Mouse (Mus musculus): ENCODE results near the gene Gstm6. TPM values are rescaled to one million over a fixed set of nuclear protein-coding genes. Genes with fewer than 3 reads are reported as not detected.

Gstm6 gene
- total RNA-seq, 2 experiments from 2014 or later = 0.38 to 1.00 TPM

Other genes starting within 250 kb of the Gstm6 start
- gene Ahcyl1, start 247.2 kb downstream of the Gstm6 start, total RNA-seq (2021) = 10 to 100 TPM; 30.7 to 31.8 TPM
- gene Csf1, start 183.3 kb downstream of the Gstm6 start, total RNA-seq (2021) = 10 to 100 TPM in 1 of 2 experiments, 1 to 10 TPM in 1; 9.5 to 10.6 TPM
- not detected for gene Eps8l3, start 66.5 kb downstream of the Gstm6 start, total RNA-seq (2021)
- 10 to 100 TPM; 72.6 to 73.7 TPM for gene Gstm5, start 47.9 kb downstream of the Gstm6 start, total RNA-seq (2021)
- 10 to 100 TPM; 14.2 to 15.0 TPM for gene Gstm7, start 11.9 kb downstream of the Gstm6 start, total RNA-seq (2021)
- not detected for gene Gstm3, start 25.5 kb upstream of the Gstm6 start, total RNA-seq (2021)
- 100 to 1,000 TPM in 1 of 2 experiments, 10 to 100 TPM in 1; 77.6 to 100 TPM for gene Gstm2, start 42.7 kb upstream of the Gstm6 start, total RNA-seq (2021)
- gene Gstm1, start 74.2 kb upstream of the Gstm6 start, total RNA-seq (2021) = 100 to 1,000 TPM; 153 to 158 TPM
- gene Gstm4, start 101.1 kb upstream of the Gstm6 start, total RNA-seq (2021) = 10 to 100 TPM; 11.8 to 12.1 TPM
- 1 to 10 TPM; 3.5 to 5.5 TPM for gene Ampd2, start 142.9 kb upstream of the Gstm6 start, total RNA-seq (2021)
- under 1 TPM in 1 of 2 experiments, not detected in 1; 0.15 TPM for gene Gnat2, start 149.0 kb upstream of the Gstm6 start, total RNA-seq (2021)
- gene Gnai3, start 202.4 kb upstream of the Gstm6 start, total RNA-seq (2021) = 10 to 100 TPM; 11.4 to 11.7 TPM
- not detected for gene Gpr61, start 211.1 kb upstream of the Gstm6 start, total RNA-seq (2021)
- 10 to 100 TPM; 21.3 to 23.3 TPM for gene Amigo1, start 242.6 kb upstream of the Gstm6 start, total RNA-seq (2021)